Mouse (Mus musculus) limb, embryonic 14.5 days (tissue): ENCODE measurements at regions not wholly inside any gene's neighbourhood (a gene's known extent, or its start where the extent isn't known, plus 50 kb on each side); places are given as distances from the start of the nearest gene placed in this dataset.

ENCODE experiments used
- ATAC-seq: fragments of 200-750 bp; cut with Nextera tagmentation; 2 replicates; pipeline ENCODE4 v1.8.0; 2017; ENCODE audit warnings: low read depth, moderate number of reproducible peaks, moderate TSS enrichment; ENCODE audit not compliant: low FRiP score
- DNase-seq: peaks from one replicate; pipeline ENCODE4 v3.0.0-alpha.2; 2015; ENCODE audit warnings: low spot score
- H3K27ac ChIP-seq: fragments of 300-500 bp; sonication (generic); replicated peaks from 2 replicates; pipeline ENCODE4 v1.5.1; 2014; ENCODE audit warnings: low read depth, mild to moderate bottlenecking, low read length, moderate library complexity, mixed read lengths
- H3K27me3 ChIP-seq: fragments of 300-500 bp; sonication (generic); 2 replicates; pipeline ENCODE4 v1.6.1; 2014; ENCODE audit warnings: low read length, mixed read lengths; ENCODE audit not compliant: control insufficient read depth, insufficient read depth
- H3K36me3 ChIP-seq: fragments of 300-500 bp; sonication (generic); 2 replicates; pipeline ENCODE4 v1.6.1; 2014; ENCODE audit warnings: mild to moderate bottlenecking, low read length, moderate library complexity, mixed read lengths; ENCODE audit not compliant: control insufficient read depth, insufficient read depth
- H3K4me1 ChIP-seq: fragments of 300-500 bp; sonication (generic); 2 replicates; pipeline ENCODE4 v1.6.1; 2014; ENCODE audit warnings: antibody characterized with exemption, low read length, mixed read lengths; ENCODE audit not compliant: control insufficient read depth, insufficient read depth
- H3K4me2 ChIP-seq: fragments of 300-500 bp; sonication (generic); replicated peaks from 2 replicates; pipeline ENCODE4 v1.6.1; 2014; ENCODE audit warnings: low read depth, mild to moderate bottlenecking, low read length, moderate library complexity; ENCODE audit not compliant: severe bottlenecking
- H3K4me3 ChIP-seq: fragments of 300-500 bp; sonication (generic); replicated peaks from 2 replicates; pipeline ENCODE4 v1.5.1; 2014; ENCODE audit warnings: low read length
- H3K9ac ChIP-seq: fragments of 300-500 bp; sonication (generic); 2 replicates; pipeline ENCODE4 v1.6.1; 2014; ENCODE audit warnings: mild to moderate bottlenecking, low read depth, low read length, moderate library complexity; ENCODE audit not compliant: severe bottlenecking
- H3K9me3 ChIP-seq: fragments of 300-500 bp; sonication (generic); 2 replicates; pipeline ENCODE4 v1.6.1; 2016; ENCODE audit warnings: low read length; ENCODE audit not compliant: control insufficient read depth
- POLR2A ChIP-seq: fragments of 200-500 bp; IDR thresholded peaks from 2 replicates; pipeline ENCODE4 v1.8.0; 2012; ENCODE audit warnings: inconsistent platforms, mild to moderate bottlenecking, moderate library complexity, borderline replicate concordance; ENCODE audit not compliant: insufficient read depth, insufficient read length; ENCODE audit errors: extremely low read depth
- WGBS: fragments of 180-500 bp; shearing (Covaris S2); extraction: QIAGEN DNeasy Blood & Tissue Kit; methylation state at CpG from one replicate; pipeline ENCODE4 v1.1.7; 2014; 5-methylcytosine and 5-hydroxymethylcytosine counted together

DNA sequence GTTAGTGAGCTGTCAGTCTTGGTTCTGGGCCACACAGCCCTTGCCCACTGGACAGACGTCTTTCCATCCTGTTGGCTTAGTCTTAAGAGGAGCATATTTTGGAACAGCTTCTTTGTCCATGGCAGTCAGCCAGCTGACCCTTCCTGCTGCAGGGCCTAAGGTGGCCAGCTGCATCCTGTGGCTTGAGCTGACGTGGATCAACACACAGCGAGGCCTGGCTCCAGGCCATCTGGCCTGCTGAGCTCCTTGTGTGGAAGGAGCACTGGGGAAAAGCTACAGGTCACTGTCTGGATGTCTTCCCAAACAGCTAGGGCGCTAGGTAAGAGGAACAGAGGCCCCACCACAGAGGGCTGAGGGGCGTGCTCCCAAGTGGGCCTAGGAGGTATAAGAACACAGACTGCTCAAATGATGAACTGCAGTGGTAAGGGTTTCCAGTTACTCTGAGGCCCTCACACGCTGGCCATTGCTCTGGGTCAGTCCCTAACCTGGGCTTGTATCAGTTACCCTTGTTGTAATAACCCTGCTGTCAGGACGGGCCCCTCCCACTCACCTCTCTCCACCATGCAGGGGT, 60.7 kb upstream of the Trp53i11 start:
- TF ChIP-seq POLR2A = no peak
- no peak overlapping the region for H3K4me2 ChIP-seq
- no peaks in the 10 kb centered on the region for H3K27me3 ChIP-seq
- H3K27ac ChIP-seq = no peak overlapping the region
- H3K4me1 ChIP-seq = peaks cover 4% of the 10 kb centered on the region; the same call in 1 of the 2 replicates
- no peaks in the 10 kb centered on the region for H3K9me3 ChIP-seq
- peak; percentile 78 for DNase-seq
- ATAC-seq = peak; percentile 74
- peak overlapping the region; percentile 34; the same call in 1 of the 2 replicates for H3K9ac ChIP-seq
- no peak overlapping the region for H3K4me3 ChIP-seq
- no peaks in the 10 kb centered on the region for H3K36me3 ChIP-seq
- 47% methylated on average over 7 of the region's 7 CpGs for WGBS

GRCm38 (mm10) chr2:93126112-93126511, 61.2 kb upstream of the Trp53i11 start:
- Histone ChIP-seq H3K36me3 (no peaks in the 10 kb centered on the region), H3K27me3 (no peaks in the 10 kb centered on the region), H3K27ac (no peak overlapping the region), H3K4me2 (no peak overlapping the region), H3K4me1 (peaks cover 4% of the 10 kb centered on the region; the same call in 1 of the 2 replicates), H3K9me3 (no peaks in the 10 kb centered on the region), H3K4me3 (no peak overlapping the region), H3K9ac (no peak overlapping the region)
- ATAC-seq = no peak
- TF ChIP-seq POLR2A = no peak
- DNase-seq = no peak
- WGBS = 52% methylated on average over 7 of the region's 7 CpGs

- Histone ChIP-seq H3K9me3 (no peaks in the 10 kb centered on the region), H3K36me3 (no peaks in the 10 kb centered on the region), H3K27me3 (no peaks in the 10 kb centered on the region), H3K4me3 (no peak overlapping the region), H3K4me1 (peaks cover 4% of the 10 kb centered on the region; the same call in 1 of the 2 replicates), H3K4me2 (no peak overlapping the region), H3K9ac (no peak overlapping the region), H3K27ac (no peak overlapping the region)
- DNase-seq = no peak
- TF ChIP-seq POLR2A = no peak
- ATAC-seq = no peak
- WGBS = 88% methylated on average over 7 of the region's 7 CpGs
Measured at GRCm38 (mm10) chr2:93124866-93125467, 62.4 kb upstream of the Trp53i11 start.

GRCm38 (mm10) chr2:93123829-93124228, 63.5 kb upstream of the Trp53i11 start:
- no peak for ATAC-seq
- no peak for TF ChIP-seq POLR2A
- Histone ChIP-seq H3K4me3 (no peak overlapping the region), H3K27me3 (no peaks in the 10 kb centered on the region), H3K27ac (no peak overlapping the region), H3K36me3 (no peaks in the 10 kb centered on the region), H3K4me1 (peaks cover 4% of the 10 kb centered on the region; the same call in 1 of the 2 replicates), H3K9ac (no peak overlapping the region), H3K4me2 (no peak overlapping the region), H3K9me3 (no peaks in the 10 kb centered on the region)
- 72% methylated on average over 11 of the region's 11 CpGs for WGBS
- DNase-seq = no peak

DNA sequence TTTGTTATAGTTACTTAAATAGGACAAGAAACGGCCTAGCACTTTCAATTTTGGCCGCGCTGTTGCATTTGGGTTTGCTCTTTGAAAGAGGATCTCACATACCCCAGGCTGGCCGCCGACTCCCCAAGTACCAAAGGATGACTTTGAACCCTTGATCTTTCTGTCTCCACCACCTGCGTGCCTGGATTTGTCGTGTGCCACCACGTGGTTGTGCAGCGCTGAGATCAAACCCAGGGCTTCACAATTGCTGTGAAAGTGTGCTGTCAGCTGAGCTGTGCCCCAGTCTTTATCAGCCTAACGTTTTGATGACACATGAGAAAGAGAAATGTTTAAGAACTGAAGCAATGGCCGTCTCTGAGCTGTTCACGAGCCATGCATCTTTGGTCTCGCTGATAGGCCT, 67.0 kb upstream of the Trp53i11 start:
- Histone ChIP-seq H3K4me1 (peaks cover 4% of the 10 kb centered on the region; the same call in 1 of the 2 replicates), H3K27ac (no peak overlapping the region), H3K4me3 (no peak overlapping the region), H3K4me2 (no peak overlapping the region), H3K9ac (no peak overlapping the region), H3K36me3 (no peaks in the 10 kb centered on the region), H3K27me3 (no peaks in the 10 kb centered on the region), H3K9me3 (no peaks in the 10 kb centered on the region)
- ATAC-seq (no peak), DNase-seq (no peak)
- 85% methylated on average over 13 of the region's 13 CpGs for WGBS
- no peak for TF ChIP-seq POLR2A
